Mouse (Mus musculus): ENCODE data around the gene Gdf15. TPM values are rescaled to one million over a fixed set of nuclear protein-coding genes. Genes with fewer than 3 reads are reported as not detected.
"Not testable (repeated sequence)": the region's sequence is repeated elsewhere in the genome, so short reads cannot be mapped to it uniquely, and the experiment has no call there.

Gene Gdf15
- total RNA-seq, 2 experiments from 2014 or later = 0.16 to 0.21 TPM

DNA sequence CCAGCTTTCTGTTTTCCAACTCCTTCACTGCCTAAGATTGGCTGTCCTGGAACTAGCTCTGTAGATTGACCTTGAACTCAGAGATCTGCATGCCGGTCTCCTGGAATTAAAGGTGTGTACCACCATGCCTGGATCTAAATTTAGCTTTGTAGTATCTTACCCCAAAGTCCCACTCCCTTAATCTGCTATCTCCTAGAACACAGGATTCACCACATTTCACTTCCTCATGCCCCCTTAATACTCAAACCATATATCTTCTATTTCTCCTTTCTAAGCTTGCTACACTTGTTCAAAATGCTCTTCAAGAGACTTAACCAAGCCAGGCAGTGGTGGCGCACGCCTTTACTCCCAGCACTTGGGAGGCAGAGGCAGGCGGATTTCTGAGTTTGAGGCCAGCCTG lies 44.3 kb downstream of the Gdf15 start:
- DNase-seq (ENCODE audit: low spot score) = not testable (repeated sequence)

DNA sequence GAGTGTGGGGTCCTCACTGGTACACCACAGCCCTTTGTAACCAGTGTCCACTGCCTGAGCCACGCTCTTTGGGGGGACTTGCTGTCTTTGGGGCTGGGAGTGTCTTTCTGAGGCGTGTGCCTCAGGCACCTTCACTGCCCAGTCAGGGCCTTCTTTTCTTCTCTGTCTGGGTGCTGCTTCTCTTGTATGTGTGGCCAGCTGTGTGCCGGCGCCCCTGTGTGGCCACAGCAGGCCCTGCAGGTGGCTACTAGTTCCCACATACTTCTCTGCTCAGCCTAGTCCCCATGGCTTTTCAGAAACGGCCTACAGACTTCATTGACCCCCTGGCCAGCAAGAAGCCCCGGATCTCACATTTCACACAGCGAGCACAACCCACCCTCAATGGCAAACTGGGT lies 47.0 kb downstream of the Gdf15 start:
- DNase-seq (ENCODE audit: low spot score) = peak; percentile 64

DNA sequence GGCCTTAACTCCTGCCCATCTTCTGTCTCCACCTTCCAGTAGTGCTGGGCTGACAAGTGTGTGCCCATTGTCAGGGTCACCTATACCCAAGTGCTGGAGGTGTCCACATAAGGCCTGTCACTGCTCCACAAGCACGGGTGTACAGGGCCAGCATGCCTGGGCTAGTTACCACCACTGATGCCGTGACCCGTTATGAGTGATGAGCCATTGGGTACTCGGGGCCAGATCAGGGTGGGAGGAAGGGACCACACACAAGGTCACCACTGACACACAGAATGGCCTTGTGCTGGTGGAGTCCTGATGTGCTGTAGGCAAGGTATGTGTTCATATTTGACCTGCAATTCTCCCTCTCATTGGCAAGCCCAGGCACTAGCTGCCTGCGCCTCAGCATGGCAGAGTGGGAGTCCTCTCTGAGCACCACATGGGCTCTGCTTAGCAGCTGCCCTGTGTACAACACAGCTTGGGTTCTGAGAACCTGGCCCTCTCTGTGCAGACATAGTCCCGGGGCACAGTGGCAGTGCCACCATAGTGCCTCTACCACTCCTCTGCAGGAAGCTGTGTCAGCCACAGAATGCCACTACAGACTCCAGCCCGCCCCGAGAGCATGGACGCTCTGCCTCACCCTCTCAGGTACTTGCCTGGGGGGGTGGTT lies 47.5 kb downstream of the Gdf15 start:
- DNase-seq (ENCODE audit: low spot score) = no peak

DNA sequence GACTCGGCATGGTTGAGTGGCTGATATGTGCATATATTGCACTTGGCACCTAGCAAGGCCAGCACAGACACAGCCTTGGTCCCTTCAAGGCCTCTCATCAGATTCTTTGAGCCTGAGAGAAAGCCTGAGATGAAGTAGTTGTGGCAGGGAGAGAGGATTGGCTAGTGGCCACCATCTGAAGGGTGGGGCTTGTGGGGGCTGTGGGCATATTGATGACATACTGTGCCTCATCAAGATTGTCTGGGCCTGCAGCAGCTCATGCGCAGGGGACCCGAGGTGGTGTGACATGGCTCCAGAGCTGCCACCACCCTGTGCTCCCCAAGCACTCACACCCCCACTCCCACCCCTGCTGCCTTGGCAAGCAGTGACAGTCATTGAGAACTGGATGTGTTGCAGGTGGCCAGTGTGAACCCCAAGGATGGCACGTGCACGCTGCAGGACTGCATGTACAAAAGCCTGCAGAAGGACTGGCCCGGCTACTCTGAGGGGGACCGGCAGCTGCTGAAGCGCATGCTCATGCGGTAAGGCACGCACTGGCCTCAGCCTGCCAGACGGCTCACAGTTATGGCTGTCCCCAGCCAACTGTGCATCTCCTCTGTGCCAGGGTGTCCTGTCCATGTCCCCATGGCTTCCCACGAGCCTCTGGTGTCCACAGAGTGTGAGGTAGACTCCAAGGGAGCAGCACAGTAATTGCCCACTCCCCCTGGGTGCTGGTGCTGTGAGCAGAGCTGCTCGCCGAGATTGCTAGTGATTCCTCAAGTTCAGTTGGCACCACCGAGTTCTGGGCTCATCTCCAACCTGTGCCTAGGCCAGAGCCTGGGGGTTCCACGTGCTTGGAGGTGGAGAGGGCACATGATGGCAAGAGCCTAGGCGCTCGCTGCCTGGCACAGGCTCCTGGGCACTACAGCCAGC lies 48.5 kb downstream of the Gdf15 start:
- peak; percentile 82 for DNase-seq (ENCODE audit: low spot score)

Other genes with a start within 250 kb of the Gdf15 start
- 1 to 10 TPM; 7.7 to 8.4 TPM for gene Crtc1, start 192.9 kb downstream of the Gdf15 start, total RNA-seq (2021)
- gene Klhl26, start 155.5 kb downstream of the Gdf15 start, total RNA-seq (2021) = 1 to 10 TPM; 7.7 to 8.3 TPM
- gene Tmem59l, start 145.1 kb downstream of the Gdf15 start, total RNA-seq (2021) = not detected
- 1 to 10 TPM; 2.8 to 2.9 TPM for gene Crlf1, start 139.3 kb downstream of the Gdf15 start, total RNA-seq (2021)
- 100 to 1,000 TPM; 170 TPM for gene Rex1bd, start 125.7 kb downstream of the Gdf15 start, total RNA-seq (2021)
- gene Uba52, start 121.7 kb downstream of the Gdf15 start, total RNA-seq (2021) = 100 to 1,000 TPM; 841 to 913 TPM
- gene Fkbp8, start 104.7 kb downstream of the Gdf15 start, total RNA-seq (2021) = 100 to 1,000 TPM; 103 to 105 TPM
- 10 to 100 TPM; 76.3 to 80.6 TPM for gene Kxd1, start 104.5 kb downstream of the Gdf15 start, total RNA-seq (2021)
- 10 to 100 TPM; 12.5 to 21.8 TPM for gene Ell, start 93.0 kb downstream of the Gdf15 start, total RNA-seq (2021)
- gene Isyna1, start 38.1 kb downstream of the Gdf15 start, total RNA-seq (2021) = 1 to 10 TPM; 2.6 to 3.2 TPM
- 10 to 100 TPM; 11.6 to 19.4 TPM for gene Ssbp4, start 23.6 kb downstream of the Gdf15 start, total RNA-seq (2021)
- under 1 TPM; 0.23 to 0.64 TPM for gene Lrrc25, start 16.3 kb downstream of the Gdf15 start, total RNA-seq (2021)
- gene Pgpep1, start 27.9 kb upstream of the Gdf15 start, total RNA-seq (2021) = 10 to 100 TPM; 11.9 to 13.7 TPM
- gene Lsm4, start 40.8 kb upstream of the Gdf15 start, total RNA-seq (2021) = 10 to 100 TPM; 65.4 to 70.3 TPM
- 10 to 100 TPM; 41.6 to 68.4 TPM for gene Jund, start 66.5 kb upstream of the Gdf15 start, total RNA-seq (2021)
- not detected for gene Iqcn, start 71.0 kb upstream of the Gdf15 start, total RNA-seq (2021)
- not detected for gene Gm3336, start 86.1 kb upstream of the Gdf15 start, total RNA-seq (2021)
- gene Pde4c, start 91.3 kb upstream of the Gdf15 start, total RNA-seq (2021) = 1 to 10 TPM; 1.3 to 1.6 TPM
- gene Rab3a, start 122.2 kb upstream of the Gdf15 start, total RNA-seq (2021) = 10 to 100 TPM; 32.5 to 36.5 TPM
- 10 to 100 TPM; 19.9 to 20.9 TPM for gene Mpv17l2, start 128.5 kb upstream of the Gdf15 start, total RNA-seq (2021)
- 10 to 100 TPM; 13.3 to 15.1 TPM for gene Pik3r2, start 144.3 kb upstream of the Gdf15 start, total RNA-seq (2021)
- gene Mast3, start 172.6 kb upstream of the Gdf15 start, total RNA-seq (2021) = 1 to 10 TPM; 2.7 TPM
- gene Il12rb1, start 176.0 kb upstream of the Gdf15 start, total RNA-seq (2021) = under 1 TPM in 1 of 2 experiments, not detected in 1; 0.07 TPM
- 100 to 1,000 TPM in 1 of 2 experiments, 10 to 100 TPM in 1; 58.3 to 202 TPM for gene Arrdc2, start 207.3 kb upstream of the Gdf15 start, total RNA-seq (2021)
- gene Kcnn1, start 230.8 kb upstream of the Gdf15 start, total RNA-seq (2021) = 10 to 100 TPM; 18.2 to 21.1 TPM
- gene Ccdc124, start 241.5 kb upstream of the Gdf15 start, total RNA-seq (2021) = 10 to 100 TPM; 72.6 to 76.5 TPM